Mouse (Mus musculus) kidney, adult 9 months (tissue): ENCODE measurements around the gene Hexa.

Experiments
- DNase-seq: peaks from one replicate; pipeline ENCODE4 v3.0.0; 2022

Hexa gene

GRCm38 (mm10) chr9:59553719-59554118 is 14.4 kb downstream of the Hexa start:
- DNase-seq = no peak

- peak; percentile 79 for DNase-seq
Measured at GRCm38 (mm10) chr9:59565600-59565999, 26.3 kb downstream of the Hexa start.

GRCm38 (mm10) chr9:59567111-59567510 is 27.8 kb downstream of the Hexa start:
- DNase-seq = peak; percentile 69

GRCm38 (mm10) chr9:59571852-59572251 is 32.5 kb downstream of the Hexa start:
- DNase-seq = no peak

GRCm38 (mm10) chr9:59577401-59577800 is 38.1 kb downstream of the Hexa start:
- DNase-seq = no peak

- DNase-seq = peak; percentile 50
Measured at GRCm38 (mm10) chr9:59577844-59578504, 38.6 kb downstream of the Hexa start, which contains the start of gene Celf6. Celf6 (plus strand) TSS chr9:59577917.

- DNase-seq = no peak
Measured at GRCm38 (mm10) chr9:59578505-59578867, 39.1 kb downstream of the Hexa start.

GRCm38 (mm10) chr9:59584871-59585308 is 45.5 kb downstream of the Hexa start:
- peak; percentile 71 for DNase-seq

- no peak for DNase-seq
Measured at GRCm38 (mm10) chr9:59588252-59588651, 48.9 kb downstream of the Hexa start.

GRCm38 (mm10) chr9:59588710-59589671 is 49.7 kb downstream of the Hexa start:
- no peak for DNase-seq

GRCm38 (mm10) chr9:59589703-59590439 is 50.5 kb downstream of the Hexa start:
- DNase-seq = no peak

- DNase-seq = no peak
Measured at GRCm38 (mm10) chr9:59601661-59602060, 62.3 kb downstream of the Hexa start.

- no peak for DNase-seq
Measured at GRCm38 (mm10) chr9:59605967-59606366, 66.6 kb downstream of the Hexa start.

GRCm38 (mm10) chr9:59610950-59611349 is 71.6 kb downstream of the Hexa start:
- no peak for DNase-seq
